Mouse (Mus musculus): ENCODE measurements around the gene Gm5640. TPM values are rescaled to one million over a fixed set of nuclear protein-coding genes. Genes with fewer than 3 reads are reported as not detected.
"Not testable (repeated sequence)": the region's sequence is repeated elsewhere in the genome, so short reads cannot be mapped to it uniquely, and the experiment has no call there.

Gm5640 gene
- under 1 TPM in 2 of 4 experiments, not detected in 2; 0.23 to 0.41 TPM for total RNA-seq (2022)

- peak; percentile 1 to 25 for DNase-seq (ENCODE audit: low spot score in 2 of 2)
Observed at GRCm38 (mm10) chrX:74645466-74646323, at the start of gene Gm5640. Gene Gm5640 (minus strand): TSS chrX:74645635.

GRCm38 (mm10) chrX:74646393-74646792 lies 958 bp upstream of the Gm5640 start:
- not testable (repeated sequence) for DNase-seq (ENCODE audit: low spot score in 2 of 2)

- no peak for DNase-seq (ENCODE audit: low spot score in 2 of 2)
Observed at GRCm38 (mm10) chrX:74592379-74592778, 53.1 kb downstream of the Gm5640 start, which contains the start of gene Olfr1325. Gene Olfr1325 (plus strand): TSS chrX:74592679.

Other genes with a start within 250 kb of the Gm5640 start
- 10 to 100 TPM; 32.6 to 42.0 (median 37.0) TPM for gene G6pdx, start 216.4 kb downstream of the Gm5640 start, total RNA-seq (2022)
- not detected for gene Gm6880, start 164.2 kb downstream of the Gm5640 start, total RNA-seq (2022)
- not detected for gene Olfr1326-ps1, start 70.7 kb downstream of the Gm5640 start, total RNA-seq (2022)
- gene Olfr1325, start 53.0 kb downstream of the Gm5640 start, total RNA-seq (2022), result not detected
- not detected for gene Gm6890, start 95.3 kb upstream of the Gm5640 start, total RNA-seq (2022)
- gene Gm5936, start 191.6 kb upstream of the Gm5640 start, total RNA-seq (2022), result under 1 TPM in 1 of 4 experiments, not detected in 3; 0.15 TPM